Mouse (Mus musculus): ENCODE results near the gene Adssl1. TPM values are rescaled to one million over a fixed set of nuclear protein-coding genes. Genes with fewer than 3 reads are reported as not detected.

Adssl1 gene
- polyA plus RNA-seq, 1 experiment, result 14.2 TPM

DNA sequence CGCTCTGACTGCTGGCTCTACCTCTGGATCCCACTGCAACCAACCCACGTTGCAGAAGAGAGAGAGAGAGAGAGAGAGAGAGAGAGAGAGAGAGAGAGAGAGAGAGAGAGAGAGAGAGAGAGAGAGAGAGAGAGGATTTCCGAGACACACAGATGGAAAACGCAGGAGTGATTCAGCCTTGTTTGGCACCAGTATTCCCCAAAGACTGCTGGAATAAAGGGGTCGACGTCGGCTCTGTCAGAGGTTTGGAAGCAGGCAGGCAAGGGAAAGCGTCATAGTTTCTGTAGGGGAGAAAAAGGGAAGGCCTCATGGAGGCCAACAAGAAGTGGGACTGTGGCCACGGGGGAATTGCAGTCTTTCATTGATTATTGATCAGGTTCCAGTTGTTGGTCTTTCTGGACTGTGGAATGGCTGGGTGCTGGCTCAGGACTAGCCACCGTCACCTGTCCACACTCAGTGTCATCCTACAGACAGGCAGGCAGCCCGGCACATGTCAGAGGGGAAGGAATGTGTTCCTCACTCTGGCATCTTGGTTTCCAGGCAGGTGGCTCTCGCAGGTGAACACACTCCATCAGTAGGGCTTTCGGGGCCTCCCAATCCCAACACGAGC lies 22.8 kb upstream of the Adssl1 start:
- H3K4me3 ChIP-seq (ENCODE audit: control insufficient read depth, insufficient read depth, low read length), result no peak overlapping the region
- H3K36me3 ChIP-seq (ENCODE audit: control insufficient read depth, insufficient read depth, low read length), result no peaks in the 10 kb centered on the region
- WGBS, result 96% methylated on average over 14 of the region's 14 CpGs
- H3K27me3 ChIP-seq (ENCODE audit: control insufficient read depth, insufficient read depth, low read length), result no peaks in the 10 kb centered on the region
- H3K4me1 ChIP-seq (replicated peaks; ENCODE audit: control insufficient read depth, insufficient read depth, low read length), result peaks cover 23% of the 10 kb centered on the region
- DNase-seq, result no peak
- TF ChIP-seq CTCF (IDR thresholded peaks at IDR 0.05; ENCODE audit: borderline replicate concordance, control insufficient read depth, extremely low read depth, insufficient read depth, low read length, poor library complexity) (no peak), POLR2A (IDR thresholded peaks at IDR 0.05; ENCODE audit: control insufficient read depth, extremely low read depth, insufficient read depth, low read length, poor library complexity) (no peak)
- no peak overlapping the region for H3K27ac ChIP-seq (ENCODE audit: control insufficient read depth, insufficient read depth, low read length)

DNA sequence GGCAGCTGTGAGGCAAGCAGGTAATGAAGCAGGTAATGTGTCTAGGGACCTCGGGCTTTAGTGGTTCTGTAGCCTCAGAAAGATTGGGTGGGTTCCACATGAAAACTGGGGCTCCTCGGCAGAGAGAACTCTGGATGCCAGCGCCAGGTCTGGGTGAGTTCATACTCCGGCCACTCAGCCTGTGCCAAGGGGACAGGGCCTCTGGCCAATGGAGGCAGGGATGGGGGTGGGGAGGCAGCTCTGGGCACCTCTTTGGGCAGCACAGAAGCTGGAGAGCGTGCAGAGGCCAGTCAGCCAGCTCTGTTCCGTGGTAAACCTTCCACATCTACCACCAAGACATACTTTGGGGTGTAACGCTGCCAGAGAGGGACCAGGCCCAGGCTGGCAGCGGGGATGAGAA lies 22.2 kb upstream of the Adssl1 start:
- Histone ChIP-seq H3K36me3 (ENCODE audit: control insufficient read depth, insufficient read depth, low read length) (no peaks in the 10 kb centered on the region), H3K27me3 (ENCODE audit: control insufficient read depth, insufficient read depth, low read length) (no peaks in the 10 kb centered on the region), H3K4me1 (replicated peaks; ENCODE audit: control insufficient read depth, insufficient read depth, low read length) (peaks cover 23% of the 10 kb centered on the region), H3K4me3 (ENCODE audit: control insufficient read depth, insufficient read depth, low read length) (no peak overlapping the region), H3K27ac (ENCODE audit: control insufficient read depth, insufficient read depth, low read length) (no peak overlapping the region)
- DNase-seq, result no peak
- TF ChIP-seq POLR2A (IDR thresholded peaks at IDR 0.05; ENCODE audit: control insufficient read depth, extremely low read depth, insufficient read depth, low read length, poor library complexity) (no peak), CTCF (IDR thresholded peaks at IDR 0.05; ENCODE audit: borderline replicate concordance, control insufficient read depth, extremely low read depth, insufficient read depth, low read length, poor library complexity) (no peak)
- WGBS, result 92% methylated on average over 8 of the region's 8 CpGs

DNA sequence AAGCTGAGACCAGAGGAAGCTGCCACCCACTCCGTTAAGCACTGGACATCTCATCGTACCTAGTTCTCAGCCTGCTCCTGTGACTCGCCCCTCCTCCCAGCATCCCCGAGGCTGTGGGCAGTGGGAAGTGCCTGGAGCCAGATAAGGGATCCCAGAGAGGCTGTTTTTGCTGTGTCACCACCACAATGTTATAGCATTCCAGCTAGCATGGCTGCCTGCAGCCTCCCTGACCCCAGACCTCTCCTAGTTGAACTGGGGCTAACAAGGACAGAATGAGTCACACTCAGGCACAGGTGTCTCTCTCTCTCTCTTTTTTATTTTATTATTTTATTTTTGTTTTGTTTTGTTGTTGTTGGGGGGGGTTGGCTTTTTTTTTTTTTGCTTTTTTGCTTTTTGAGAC lies 20.6 kb upstream of the Adssl1 start:
- no peak overlapping the region for H3K27ac ChIP-seq (ENCODE audit: control insufficient read depth, insufficient read depth, low read length)
- H3K4me3 ChIP-seq (ENCODE audit: control insufficient read depth, insufficient read depth, low read length), result no peak overlapping the region
- no peak for DNase-seq
- H3K4me1 ChIP-seq (replicated peaks; ENCODE audit: control insufficient read depth, insufficient read depth, low read length), result peaks cover 9% of the 10 kb centered on the region
- no peak for TF ChIP-seq CTCF (IDR thresholded peaks at IDR 0.05; ENCODE audit: borderline replicate concordance, control insufficient read depth, extremely low read depth, insufficient read depth, low read length, poor library complexity)
- no peak for TF ChIP-seq POLR2A (IDR thresholded peaks at IDR 0.05; ENCODE audit: control insufficient read depth, extremely low read depth, insufficient read depth, low read length, poor library complexity)
- WGBS, result 30% methylated on average over 4 of the region's 4 CpGs
- no peaks in the 10 kb centered on the region for H3K36me3 ChIP-seq (ENCODE audit: control insufficient read depth, insufficient read depth, low read length)
- no peaks in the 10 kb centered on the region for H3K27me3 ChIP-seq (ENCODE audit: control insufficient read depth, insufficient read depth, low read length)

DNA sequence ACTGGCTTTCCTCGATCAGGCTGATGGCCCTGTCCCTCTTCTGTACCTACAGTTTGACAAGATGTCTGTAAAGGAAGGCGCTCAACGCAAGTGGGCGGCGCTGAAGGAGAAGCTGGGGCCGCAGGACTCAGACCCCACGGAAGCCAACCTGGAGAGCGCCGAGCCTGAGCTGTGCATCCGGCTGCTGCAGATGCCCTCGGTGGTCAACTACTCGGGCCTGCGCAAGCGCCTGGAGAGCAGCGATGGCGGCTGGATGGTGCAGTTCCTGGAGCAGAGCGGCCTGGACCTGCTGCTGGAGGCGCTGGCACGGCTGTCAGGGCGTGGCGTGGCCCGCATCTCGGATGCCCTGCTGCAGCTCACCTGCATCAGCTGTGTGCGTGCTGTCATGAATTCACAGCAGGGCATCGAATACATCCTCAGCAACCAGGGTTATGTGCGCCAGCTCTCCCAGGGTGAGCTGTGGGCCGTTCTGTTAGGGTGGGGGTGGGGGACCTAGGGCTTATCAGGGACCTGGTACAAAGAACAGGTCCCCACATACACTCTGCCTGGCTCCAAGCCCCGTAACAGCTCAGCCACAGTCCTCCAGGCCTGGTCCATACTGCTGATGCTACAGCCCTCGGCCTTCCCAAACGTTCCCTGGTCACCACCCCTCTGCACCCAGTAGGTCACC lies 19.8 kb upstream of the Adssl1 start:
- TF ChIP-seq POLR2A (IDR thresholded peaks at IDR 0.05; ENCODE audit: control insufficient read depth, extremely low read depth, insufficient read depth, low read length, poor library complexity), result no peak
- TF ChIP-seq CTCF (IDR thresholded peaks at IDR 0.05; ENCODE audit: borderline replicate concordance, control insufficient read depth, extremely low read depth, insufficient read depth, low read length, poor library complexity), result no peak
- no peak overlapping the region for H3K27ac ChIP-seq (ENCODE audit: control insufficient read depth, insufficient read depth, low read length)
- DNase-seq, result no peak
- WGBS, result 96% methylated on average over 30 of the region's 30 CpGs
- H3K4me3 ChIP-seq (ENCODE audit: control insufficient read depth, insufficient read depth, low read length), result no peak overlapping the region
- H3K27me3 ChIP-seq (ENCODE audit: control insufficient read depth, insufficient read depth, low read length), result no peaks in the 10 kb centered on the region
- peaks cover under 1% of the 10 kb centered on the region; the same call in 1 of the 2 replicates for H3K4me1 ChIP-seq (replicated peaks; ENCODE audit: control insufficient read depth, insufficient read depth, low read length)
- H3K36me3 ChIP-seq (ENCODE audit: control insufficient read depth, insufficient read depth, low read length), result no peaks in the 10 kb centered on the region

DNA sequence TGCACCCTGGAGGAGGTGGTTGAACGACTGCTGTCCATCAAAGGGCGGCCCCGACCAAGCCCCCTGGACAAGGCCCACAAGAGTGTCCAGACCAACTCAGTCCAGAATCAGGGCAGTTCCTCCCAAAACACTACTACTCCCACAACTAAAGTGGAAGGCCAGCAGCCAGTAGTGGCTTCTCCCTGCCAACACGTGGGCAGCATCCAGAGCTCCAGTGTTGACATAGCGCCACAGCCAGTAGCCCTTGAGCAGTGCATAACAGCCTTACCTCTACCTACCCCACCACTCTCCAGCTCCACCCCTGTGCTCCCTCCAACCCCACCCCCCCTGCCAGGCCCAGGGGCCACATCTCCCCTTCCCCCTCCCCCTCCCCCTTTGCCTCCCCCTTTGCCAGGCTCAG lies 15.8 kb upstream of the Adssl1 start:
- WGBS, result 81% methylated on average over 5 of the region's 5 CpGs
- Histone ChIP-seq H3K27me3 (ENCODE audit: control insufficient read depth, insufficient read depth, low read length) (no peaks in the 10 kb centered on the region), H3K36me3 (ENCODE audit: control insufficient read depth, insufficient read depth, low read length) (no peaks in the 10 kb centered on the region)

DNA sequence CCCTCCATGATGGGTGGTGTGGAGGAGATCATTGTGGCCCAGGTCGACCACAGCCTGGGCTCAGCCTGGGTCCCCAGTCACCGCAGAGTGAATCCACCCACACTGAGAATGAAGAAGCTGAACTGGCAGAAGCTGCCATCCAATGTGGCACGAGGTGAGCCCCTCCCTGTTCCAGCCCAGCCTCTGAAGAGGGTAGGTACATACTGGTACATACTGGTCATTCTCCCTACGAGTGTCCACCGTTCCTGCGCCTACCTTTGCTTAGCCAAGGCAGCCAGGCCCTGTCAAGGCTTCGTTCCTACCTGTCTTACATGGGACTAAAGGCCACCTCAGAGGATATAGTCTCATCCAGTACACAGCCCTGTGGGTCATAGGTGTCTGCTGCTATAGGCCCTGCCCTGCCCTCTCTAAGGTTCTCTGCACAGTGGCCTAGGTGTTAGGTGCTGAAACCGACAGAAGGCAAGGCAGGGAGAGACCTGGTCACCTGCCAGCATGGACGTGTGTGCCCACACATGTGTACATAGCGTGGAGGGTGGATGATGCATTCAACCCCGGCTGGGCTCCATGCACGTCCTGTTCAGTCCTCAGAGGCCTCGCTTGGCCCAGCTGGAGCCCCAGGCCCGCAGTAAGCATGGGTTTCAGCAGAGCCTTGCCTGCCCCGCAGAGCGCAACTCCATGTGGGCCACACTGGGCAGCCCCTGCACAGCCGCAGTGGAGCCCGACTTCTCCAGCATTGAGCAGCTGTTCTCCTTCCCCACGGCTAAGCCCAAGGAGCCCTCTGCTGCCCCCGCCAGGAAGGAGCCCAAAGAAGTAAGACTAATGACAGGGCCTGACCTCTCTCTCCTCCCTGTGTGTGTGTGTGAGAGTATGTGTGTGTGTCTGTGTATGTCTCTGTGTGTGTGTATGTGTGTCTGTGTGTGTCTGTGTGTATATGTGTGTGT lies 14.9 kb upstream of the Adssl1 start:
- no peaks in the 10 kb centered on the region for H3K4me1 ChIP-seq (replicated peaks; ENCODE audit: control insufficient read depth, insufficient read depth, low read length)
- no peak for TF ChIP-seq POLR2A (IDR thresholded peaks at IDR 0.05; ENCODE audit: control insufficient read depth, extremely low read depth, insufficient read depth, low read length, poor library complexity)
- peak; percentile 50 for DNase-seq
- H3K36me3 ChIP-seq (ENCODE audit: control insufficient read depth, insufficient read depth, low read length), result no peaks in the 10 kb centered on the region
- no peak overlapping the region for H3K4me3 ChIP-seq (ENCODE audit: control insufficient read depth, insufficient read depth, low read length)
- no peak overlapping the region for H3K27ac ChIP-seq (ENCODE audit: control insufficient read depth, insufficient read depth, low read length)
- WGBS, result 63% methylated on average over 20 of the region's 20 CpGs
- H3K27me3 ChIP-seq (ENCODE audit: control insufficient read depth, insufficient read depth, low read length), result no peaks in the 10 kb centered on the region

More for the DNA sequence above, 15.8 kb upstream of the Adssl1 start:
- no peak overlapping the region for H3K4me3 ChIP-seq (ENCODE audit: control insufficient read depth, insufficient read depth, low read length)
- DNase-seq, result no peak
- H3K4me1 ChIP-seq (replicated peaks; ENCODE audit: control insufficient read depth, insufficient read depth, low read length), result no peaks in the 10 kb centered on the region
- TF ChIP-seq POLR2A (IDR thresholded peaks at IDR 0.05; ENCODE audit: control insufficient read depth, extremely low read depth, insufficient read depth, low read length, poor library complexity) (no peak), CTCF (IDR thresholded peaks at IDR 0.05; ENCODE audit: borderline replicate concordance, control insufficient read depth, extremely low read depth, insufficient read depth, low read length, poor library complexity) (no peak)
- no peak overlapping the region for H3K27ac ChIP-seq (ENCODE audit: control insufficient read depth, insufficient read depth, low read length)

Data from thymus, adult 2 months (tissue).